Mouse (Mus musculus) heart, embryonic 13.5 days (tissue): Measurements from ENCODE around the gene Gm21970. TPM values are rescaled to one million over a fixed set of nuclear protein-coding genes. Genes with fewer than 3 reads are reported as not detected.

Source experiments
- ATAC-seq: fragments of 200-750 bp; cut with Nextera tagmentation; 2 replicates; pipeline ENCODE4 v1.8.0; 2017; ENCODE audit warnings: moderate TSS enrichment; ENCODE audit not compliant: insufficient number of reproducible peaks, low FRiP score, low TSS enrichment; ENCODE audit errors: extremely low read depth
- H3K27ac ChIP-seq: fragments of 300-500 bp; sonication (generic); replicated peaks from 2 replicates; pipeline ENCODE4 v1.5.1; 2015; ENCODE audit warnings: moderate library complexity, mild to moderate bottlenecking, inconsistent platforms
- H3K27me3 ChIP-seq: fragments of 300-500 bp; sonication (generic); replicated peaks from 2 replicates; pipeline ENCODE4 v1.6.1; 2015; ENCODE audit warnings: mild to moderate bottlenecking, inconsistent platforms
- H3K36me3 ChIP-seq: fragments of 300-500 bp; sonication (generic); 2 replicates; pipeline ENCODE4 v1.6.1; 2015; ENCODE audit warnings: mild to moderate bottlenecking, inconsistent platforms
- H3K4me1 ChIP-seq: fragments of 300-500 bp; sonication (generic); 2 replicates; pipeline ENCODE4 v1.6.1; 2015; ENCODE audit warnings: inconsistent platforms
- H3K4me2 ChIP-seq: fragments of 300-500 bp; sonication (generic); 2 replicates; pipeline ENCODE4 v1.6.1; 2015; ENCODE audit warnings: inconsistent platforms, mild to moderate bottlenecking, moderate library complexity
- H3K4me3 ChIP-seq: fragments of 300-500 bp; sonication (generic); 2 replicates; pipeline ENCODE4 v1.5.1; 2015; ENCODE audit warnings: moderate library complexity, mild to moderate bottlenecking, inconsistent platforms
- H3K9ac ChIP-seq: fragments of 300-500 bp; sonication (generic); 2 replicates; pipeline ENCODE4 v1.6.1; 2015; ENCODE audit warnings: inconsistent platforms, mild to moderate bottlenecking, moderate library complexity
- H3K9me3 ChIP-seq: fragments of 300-500 bp; sonication (generic); 2 replicates; pipeline ENCODE4 v1.6.1; 2016; ENCODE audit warnings: inconsistent platforms
- WGBS: fragments of 180-500 bp; shearing (Covaris S2); methylation state at CpG from one replicate; pipeline ENCODE4 v1.1.7; 2015; ENCODE audit warnings: mixed read lengths; 5-methylcytosine and 5-hydroxymethylcytosine counted together
- polyA plus RNA-seq: library from polyadenylated mRNA; unstranded; fragments of >200 nt; fragmentation: Nextera tagmentation; extraction: Ambion mirVana; gene quantifications from 2 replicates; pipeline ENCODE4 v1.2.1, GENCODE M21; 2015

Gene Gm21970
- polyA plus RNA-seq, 1 experiment from 2014 or later = not detected

GRCm38 (mm10) chr16:91443211-91443611, 51.7 kb downstream of the Gm21970 start:
- 80% methylated on average over 8 of the region's 8 CpGs for WGBS
- no peak overlapping the region for H3K4me2 ChIP-seq
- H3K27me3 ChIP-seq = no peaks in the 10 kb centered on the region
- ATAC-seq = no peak
- H3K27ac ChIP-seq = no peak overlapping the region; the same call in 1 of the 2 replicates
- H3K4me1 ChIP-seq = peaks cover 35% of the 10 kb centered on the region
- no peak overlapping the region for H3K4me3 ChIP-seq
- no peaks in the 10 kb centered on the region for H3K36me3 ChIP-seq
- H3K9me3 ChIP-seq = no peaks in the 10 kb centered on the region; the same call in 1 of the 2 replicates
- H3K9ac ChIP-seq = no peak overlapping the region

- Histone ChIP-seq H3K36me3 (no peaks in the 10 kb centered on the region), H3K9me3 (no peaks in the 10 kb centered on the region), H3K27me3 (no peaks in the 10 kb centered on the region), H3K4me2 (no peak overlapping the region), H3K27ac (no peak overlapping the region), H3K9ac (no peak overlapping the region), H3K4me3 (no peak overlapping the region), H3K4me1 (peaks cover 30% of the 10 kb centered on the region)
- no peak for ATAC-seq
- WGBS = 88% methylated on average over 4 of the region's 4 CpGs
Observed at GRCm38 (mm10) chr16:91444847-91445246, 53.3 kb downstream of the Gm21970 start.

DNA sequence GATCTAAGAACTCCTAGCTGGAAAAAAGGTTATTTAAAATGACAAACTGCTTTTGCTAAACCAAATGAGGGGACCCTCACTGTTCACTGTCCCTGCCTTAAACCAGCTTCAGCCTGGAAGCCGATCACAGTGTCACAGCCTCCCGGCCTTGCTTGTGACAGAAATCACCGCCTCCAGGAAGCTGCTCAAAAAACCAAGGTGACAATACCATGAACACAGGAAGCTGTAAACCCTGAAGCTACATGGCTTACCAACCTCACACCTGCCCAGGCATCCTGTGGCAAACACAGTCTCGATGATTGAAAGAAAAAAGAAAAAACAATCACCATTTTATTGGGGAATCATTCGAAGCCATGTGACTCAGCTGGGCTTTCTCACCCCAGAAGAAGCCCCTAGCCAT, 54.0 kb downstream of the Gm21970 start:
- Histone ChIP-seq H3K27me3 (no peaks in the 10 kb centered on the region), H3K9me3 (no peaks in the 10 kb centered on the region), H3K9ac (no peak overlapping the region), H3K4me1 (peaks cover 28% of the 10 kb centered on the region), H3K36me3 (no peaks in the 10 kb centered on the region), H3K4me3 (no peak overlapping the region), H3K27ac (no peak overlapping the region), H3K4me2 (no peak overlapping the region)
- ATAC-seq = no peak
- 74% methylated on average over 5 of the region's 5 CpGs for WGBS

GRCm38 (mm10) chr16:91446778-91447511, 55.4 kb downstream of the Gm21970 start:
- H3K9ac ChIP-seq = no peak overlapping the region
- H3K27ac ChIP-seq = no peak overlapping the region
- no peak for ATAC-seq
- 72% methylated on average over 8 of the region's 8 CpGs for WGBS
- no peaks in the 10 kb centered on the region for H3K36me3 ChIP-seq
- no peaks in the 10 kb centered on the region for H3K9me3 ChIP-seq
- H3K4me2 ChIP-seq = no peak overlapping the region
- H3K4me1 ChIP-seq = peaks cover 18% of the 10 kb centered on the region
- H3K4me3 ChIP-seq = no peak overlapping the region
- H3K27me3 ChIP-seq = no peaks in the 10 kb centered on the region

DNA sequence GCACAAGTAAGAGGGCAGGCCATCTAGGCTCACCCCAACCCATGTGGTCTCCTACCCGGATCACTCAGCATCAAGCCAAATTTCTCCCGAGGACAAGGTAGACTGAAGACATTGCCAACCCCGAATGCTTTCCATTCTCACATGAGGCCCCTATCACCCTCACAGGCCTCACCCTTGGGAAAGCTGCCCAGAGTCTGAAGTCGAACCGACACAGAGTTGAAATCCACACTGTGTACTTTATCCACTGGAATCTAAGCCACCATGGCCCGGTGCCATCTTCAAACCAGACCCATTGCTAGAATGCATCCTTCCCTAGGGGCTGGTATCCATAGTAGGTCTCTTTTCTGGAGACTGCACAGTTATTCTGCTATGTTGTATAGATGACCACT, 56.0 kb downstream of the Gm21970 start:
- ATAC-seq = no peak
- 68% methylated on average over 6 of the region's 6 CpGs for WGBS

GRCm38 (mm10) chr16:91448088-91448487, 56.6 kb downstream of the Gm21970 start:
- no peaks in the 10 kb centered on the region for H3K36me3 ChIP-seq
- H3K9me3 ChIP-seq = no peaks in the 10 kb centered on the region
- H3K27ac ChIP-seq = no peak overlapping the region
- H3K27me3 ChIP-seq = no peaks in the 10 kb centered on the region
- no peak overlapping the region for H3K4me2 ChIP-seq
- H3K4me3 ChIP-seq = no peak overlapping the region
- no peak overlapping the region for H3K9ac ChIP-seq
- ATAC-seq = no peak
- H3K4me1 ChIP-seq = peaks cover 25% of the 10 kb centered on the region
- 93% methylated on average over 5 of the region's 5 CpGs for WGBS

More for the DNA sequence above, 56.0 kb downstream of the Gm21970 start:
- no peaks in the 10 kb centered on the region for H3K27me3 ChIP-seq
- H3K4me3 ChIP-seq = no peak overlapping the region
- no peaks in the 10 kb centered on the region for H3K36me3 ChIP-seq
- H3K27ac ChIP-seq = no peak overlapping the region
- H3K9me3 ChIP-seq = no peaks in the 10 kb centered on the region
- no peak overlapping the region for H3K4me2 ChIP-seq
- no peak overlapping the region for H3K9ac ChIP-seq
- peaks cover 20% of the 10 kb centered on the region for H3K4me1 ChIP-seq

DNA sequence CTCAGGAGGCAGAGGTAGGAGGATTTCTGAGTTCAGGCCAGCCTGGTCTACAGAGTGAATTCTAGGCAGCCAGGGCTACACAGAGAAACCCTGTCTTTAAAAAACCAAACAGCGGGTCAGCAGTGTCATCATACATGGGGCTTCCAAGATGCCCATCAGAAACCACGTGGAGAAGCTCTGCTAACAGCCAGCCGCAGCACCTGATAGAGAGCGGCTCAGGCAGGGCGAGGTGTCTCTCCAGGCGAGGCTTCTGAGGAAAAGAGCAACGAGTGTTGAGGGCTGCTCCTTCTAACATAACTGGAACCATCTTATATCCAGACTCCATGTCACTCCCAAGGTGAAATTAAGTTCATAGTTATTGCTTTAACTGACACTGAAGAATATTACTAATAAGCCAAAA, 57.4 kb downstream of the Gm21970 start:
- H3K27me3 ChIP-seq = no peaks in the 10 kb centered on the region
- no peak for ATAC-seq
- H3K9ac ChIP-seq = no peak overlapping the region
- no peak overlapping the region for H3K27ac ChIP-seq
- H3K4me1 ChIP-seq = peaks cover 26% of the 10 kb centered on the region
- H3K36me3 ChIP-seq = no peaks in the 10 kb centered on the region
- no peak overlapping the region for H3K4me2 ChIP-seq
- H3K9me3 ChIP-seq = no peaks in the 10 kb centered on the region
- no peak overlapping the region for H3K4me3 ChIP-seq
- 65% methylated on average over 7 of the region's 7 CpGs for WGBS

- no peak for ATAC-seq
- Histone ChIP-seq H3K36me3 (no peaks in the 10 kb centered on the region), H3K27me3 (no peaks in the 10 kb centered on the region), H3K9ac (no peak overlapping the region), H3K4me2 (no peak overlapping the region), H3K4me1 (peaks cover 26% of the 10 kb centered on the region), H3K4me3 (no peak overlapping the region), H3K9me3 (no peaks in the 10 kb centered on the region), H3K27ac (no peak overlapping the region)
- WGBS = 69% methylated on average over 12 of the region's 12 CpGs
Observed at GRCm38 (mm10) chr16:91450137-91451064, 58.9 kb downstream of the Gm21970 start.

DNA sequence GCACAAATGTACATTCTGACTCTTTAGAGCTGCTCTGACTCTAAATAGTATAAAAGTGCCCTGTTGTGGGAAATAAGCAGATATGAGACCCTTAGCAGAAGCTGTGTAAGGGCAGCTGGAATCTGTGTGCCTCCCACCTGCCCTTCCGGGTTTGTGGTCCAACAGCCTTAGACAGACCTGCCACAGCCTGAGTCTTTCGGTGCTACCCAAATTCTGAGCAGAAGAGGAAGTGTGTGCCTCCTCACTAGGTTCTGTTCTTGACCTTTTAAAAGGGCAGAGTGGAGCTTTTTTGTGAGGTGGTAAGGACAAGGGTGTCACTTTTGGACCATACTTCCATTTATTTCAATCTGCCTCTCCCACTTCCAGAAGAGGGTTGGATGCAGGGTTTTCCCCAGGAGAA, 60.4 kb downstream of the Gm21970 start:
- peak overlapping the region; percentile 51 for H3K27ac ChIP-seq
- H3K4me1 ChIP-seq = peaks cover 25% of the 10 kb centered on the region
- no peaks in the 10 kb centered on the region for H3K27me3 ChIP-seq
- WGBS = 83% methylated on average over 2 of the region's 2 CpGs
- no peak overlapping the region for H3K9ac ChIP-seq
- H3K36me3 ChIP-seq = no peaks in the 10 kb centered on the region
- ATAC-seq = no peak
- no peak overlapping the region for H3K4me2 ChIP-seq
- H3K9me3 ChIP-seq = no peaks in the 10 kb centered on the region
- H3K4me3 ChIP-seq = no peak overlapping the region

- no peak for ATAC-seq
- Histone ChIP-seq H3K9me3 (no peaks in the 10 kb centered on the region), H3K36me3 (no peaks in the 10 kb centered on the region), H3K9ac (no peak overlapping the region), H3K4me2 (no peak overlapping the region), H3K27ac (peak overlapping the region; percentile 51), H3K27me3 (no peaks in the 10 kb centered on the region), H3K4me3 (no peak overlapping the region), H3K4me1 (peaks cover 20% of the 10 kb centered on the region)
- WGBS = 48% methylated on average over 6 of the region's 6 CpGs
Observed at GRCm38 (mm10) chr16:91452363-91452896, 60.9 kb downstream of the Gm21970 start.

DNA sequence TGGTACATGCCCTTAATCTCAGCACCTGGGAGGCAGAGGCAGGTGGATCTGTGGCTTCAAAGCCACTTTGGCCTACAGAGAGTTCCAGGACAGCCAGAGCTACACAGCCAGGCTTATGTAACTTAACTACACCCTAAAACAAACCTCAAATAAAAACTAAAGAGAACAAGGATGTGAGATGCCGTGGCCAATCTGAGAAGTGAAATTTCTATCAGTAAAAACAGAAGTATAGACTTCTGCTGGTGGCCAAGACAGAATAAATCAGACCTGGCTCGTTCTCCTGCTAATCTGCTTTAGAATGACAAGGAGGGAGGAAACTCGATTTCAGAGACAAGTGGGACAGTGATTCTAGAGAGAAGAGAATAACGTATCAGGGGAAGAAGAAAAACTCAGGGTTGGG, 64.3 kb downstream of the Gm21970 start:
- no peaks in the 10 kb centered on the region for H3K27me3 ChIP-seq
- WGBS = 68% methylated on average over 4 of the region's 4 CpGs
- H3K9me3 ChIP-seq = no peaks in the 10 kb centered on the region
- no peak overlapping the region for H3K27ac ChIP-seq
- H3K4me2 ChIP-seq = no peak overlapping the region
- peaks cover 19% of the 10 kb centered on the region for H3K4me1 ChIP-seq
- H3K4me3 ChIP-seq = no peak overlapping the region
- ATAC-seq = no peak
- no peaks in the 10 kb centered on the region for H3K36me3 ChIP-seq
- no peak overlapping the region for H3K9ac ChIP-seq
